Mouse (Mus musculus) heart, adult 2 months (tissue): ENCODE data around the gene Spag6.

Experiments used
- CTCF ChIP-seq: fragments of 200-600 bp; IDR thresholded peaks from 2 replicates; pipeline ENCODE4 v1.8.1; 2022; ENCODE audit warnings: antibody characterized with exemption, mild to moderate bottlenecking, moderate library complexity
- EP300 ChIP-seq: fragments of 200-500 bp; IDR thresholded peaks from 2 replicates; pipeline ENCODE4 v1.6.1; 2011; ENCODE audit warnings: low read depth, low read length, control low read depth; ENCODE audit not compliant: insufficient read depth
- POLR2A ChIP-seq: fragments of 200-500 bp; IDR thresholded peaks from 2 replicates; pipeline ENCODE4 v1.6.1; 2011; ENCODE audit warnings: mild to moderate bottlenecking, low read depth, low read length, control low read depth; ENCODE audit not compliant: insufficient read depth

DNA sequence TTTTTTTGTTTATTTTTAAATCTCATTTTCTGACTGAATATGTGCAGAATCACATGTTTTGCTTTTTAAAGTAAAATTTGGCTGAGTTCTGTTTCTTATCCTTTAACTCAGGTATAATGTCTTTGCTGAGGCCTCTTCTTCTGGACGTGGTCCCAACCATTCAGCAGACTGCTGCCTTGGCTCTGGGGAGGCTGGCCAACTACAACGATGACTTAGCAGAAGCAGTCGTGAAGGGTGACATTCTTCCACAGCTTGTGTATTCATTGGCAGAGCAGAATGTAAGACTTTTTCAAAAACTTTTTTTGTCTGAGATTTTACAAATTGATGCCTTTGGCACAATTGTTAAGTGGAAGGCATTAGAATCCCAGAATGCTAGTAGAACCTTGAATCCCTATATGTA, 16.5 kb downstream of the Spag6 start:
- no peak for TF ChIP-seq POLR2A
- TF ChIP-seq CTCF: no peak
- TF ChIP-seq EP300: no peak
